Mouse (Mus musculus) limb, embryonic 10.5 days (tissue): ENCODE measurements at regions not wholly inside any gene's neighbourhood (a gene's known extent, or its start where the extent isn't known, plus 50 kb on each side); places are given as distances from the start of the nearest gene placed in this dataset.
A peak's percentile ranks its signal among the peaks of the same experiment; 100 is the strongest.

Experiments used
- DNase-seq: peaks from one replicate; pipeline ENCODE4 v3.0.0-alpha.2; 2017; ENCODE audit warnings: low spot score
- H3K27ac ChIP-seq: fragments of 300-500 bp; sonication (generic); 2 replicates; pipeline ENCODE4 v1.5.1; 2016; ENCODE audit warnings: mild to moderate bottlenecking
- H3K27me3 ChIP-seq: fragments of 300-500 bp; sonication (generic); 2 replicates; pipeline ENCODE4 v1.6.1; 2016; ENCODE audit warnings: low read depth, mild to moderate bottlenecking; ENCODE audit not compliant: poor library complexity, severe bottlenecking
- H3K36me3 ChIP-seq: fragments of 300-500 bp; sonication (generic); 2 replicates; pipeline ENCODE4 v1.6.1; 2016; ENCODE audit warnings: mild to moderate bottlenecking, moderate library complexity
- H3K4me1 ChIP-seq: fragments of 300-500 bp; sonication (generic); 2 replicates; pipeline ENCODE4 v1.6.1; 2016
- H3K4me3 ChIP-seq: fragments of 300-500 bp; sonication (generic); 2 replicates; pipeline ENCODE4 v1.5.1; 2016; ENCODE audit warnings: mild to moderate bottlenecking, moderate library complexity
- H3K9me3 ChIP-seq: fragments of 300-500 bp; sonication (generic); replicated peaks from 2 replicates; pipeline ENCODE4 v1.6.1; 2016; ENCODE audit warnings: mild to moderate bottlenecking
- WGBS: fragments of 180-500 bp; shearing (Covaris S2); methylation state at CpG from one replicate; pipeline ENCODE4 v1.1.7; 2016; 5-methylcytosine and 5-hydroxymethylcytosine counted together

- no peak for DNase-seq
- no peaks in the 10 kb centered on the region for H3K9me3 ChIP-seq
- no peak overlapping the region for H3K27ac ChIP-seq
- no peaks in the 10 kb centered on the region for H3K4me1 ChIP-seq
- no peaks in the 10 kb centered on the region for H3K36me3 ChIP-seq
- H3K27me3 ChIP-seq = no peaks in the 10 kb centered on the region
- no peak overlapping the region for H3K4me3 ChIP-seq
- WGBS = 72% methylated on average over 9 of the region's 9 CpGs
Observed at GRCm38 (mm10) chr1:92744528-92745241, 86.8 kb upstream of the Gpc1 start.

GRCm38 (mm10) chr1:92742881-92743621, 88.4 kb upstream of the Gpc1 start:
- no peak for DNase-seq
- H3K36me3 ChIP-seq = no peaks in the 10 kb centered on the region
- H3K4me3 ChIP-seq = no peak overlapping the region
- no peaks in the 10 kb centered on the region for H3K9me3 ChIP-seq
- H3K27ac ChIP-seq = no peak overlapping the region
- 80% methylated on average over 4 of the region's 4 CpGs for WGBS
- peaks cover 11% of the 10 kb centered on the region; the same call in 1 of the 2 replicates for H3K27me3 ChIP-seq
- no peaks in the 10 kb centered on the region; the same call in 1 of the 2 replicates for H3K4me1 ChIP-seq

GRCm38 (mm10) chr1:92742300-92742699, 89.1 kb upstream of the Gpc1 start:
- Histone ChIP-seq H3K27me3 (peaks cover 11% of the 10 kb centered on the region; the same call in 1 of the 2 replicates), H3K4me3 (no peak overlapping the region), H3K9me3 (no peaks in the 10 kb centered on the region), H3K36me3 (no peaks in the 10 kb centered on the region), H3K27ac (no peak overlapping the region), H3K4me1 (peaks cover 7% of the 10 kb centered on the region; the same call in 1 of the 2 replicates)
- WGBS = 88% methylated on average over 6 of the region's 6 CpGs
- DNase-seq = no peak

- Histone ChIP-seq H3K4me3 (no peak overlapping the region), H3K36me3 (no peaks in the 10 kb centered on the region), H3K27ac (no peak overlapping the region), H3K27me3 (peaks cover 11% of the 10 kb centered on the region; the same call in 1 of the 2 replicates), H3K9me3 (no peaks in the 10 kb centered on the region), H3K4me1 (peaks cover 15% of the 10 kb centered on the region)
- WGBS = 90% methylated on average over 5 of the region's 5 CpGs
- DNase-seq = no peak
Observed at GRCm38 (mm10) chr1:92741047-92741446, 90.4 kb upstream of the Gpc1 start.

- Histone ChIP-seq H3K9me3 (no peaks in the 10 kb centered on the region), H3K27ac (no peak overlapping the region), H3K4me1 (peaks cover 16% of the 10 kb centered on the region), H3K36me3 (no peaks in the 10 kb centered on the region), H3K4me3 (no peak overlapping the region), H3K27me3 (peaks cover 11% of the 10 kb centered on the region; the same call in 1 of the 2 replicates)
- no peak for DNase-seq
- 33% methylated on average over 11 of the region's 11 CpGs for WGBS
Observed at GRCm38 (mm10) chr1:92737600-92738197, 89.1 kb upstream of the Otos start.

- Histone ChIP-seq H3K9me3 (no peaks in the 10 kb centered on the region), H3K27me3 (peaks cover 11% of the 10 kb centered on the region; the same call in 1 of the 2 replicates), H3K27ac (peak overlapping the region; percentile 34), H3K4me3 (no peak overlapping the region), H3K4me1 (peaks cover 16% of the 10 kb centered on the region), H3K36me3 (no peaks in the 10 kb centered on the region)
- no peak for DNase-seq
- 56% methylated on average over 7 of the region's 7 CpGs for WGBS
Observed at GRCm38 (mm10) chr1:92736411-92736810, 87.8 kb upstream of the Otos start.

GRCm38 (mm10) chr1:92733732-92734131, 85.1 kb upstream of the Otos start:
- no peaks in the 10 kb centered on the region for H3K9me3 ChIP-seq
- no peak for DNase-seq
- H3K27me3 ChIP-seq = peaks cover 5% of the 10 kb centered on the region; the same call in 1 of the 2 replicates
- H3K4me1 ChIP-seq = peaks cover 16% of the 10 kb centered on the region
- H3K27ac ChIP-seq = no peak overlapping the region
- WGBS = 80% methylated on average over 8 of the region's 8 CpGs
- H3K4me3 ChIP-seq = no peak overlapping the region
- H3K36me3 ChIP-seq = no peaks in the 10 kb centered on the region

GRCm38 (mm10) chr1:92731353-92732282, 83.0 kb upstream of the Otos start:
- no peak overlapping the region for H3K4me3 ChIP-seq
- no peak for DNase-seq

GRCm38 (mm10) chr1:92730576-92730975, 81.9 kb upstream of the Otos start:
- H3K27me3 ChIP-seq = no peaks in the 10 kb centered on the region

More at GRCm38 (mm10) chr1:92731353-92732282, 83.0 kb upstream of the Otos start:
- Histone ChIP-seq H3K36me3 (no peaks in the 10 kb centered on the region), H3K4me1 (peaks cover 7% of the 10 kb centered on the region), H3K27me3 (no peaks in the 10 kb centered on the region), H3K9me3 (no peaks in the 10 kb centered on the region), H3K27ac (no peak overlapping the region)
- 81% methylated on average over 11 of the region's 11 CpGs for WGBS

GRCm38 (mm10) chr1:92727961-92728360, 79.3 kb upstream of the Otos start:
- WGBS = 78% methylated on average over 4 of the region's 4 CpGs
- Histone ChIP-seq H3K27ac (no peak overlapping the region), H3K9me3 (no peaks in the 10 kb centered on the region), H3K36me3 (no peaks in the 10 kb centered on the region), H3K27me3 (no peaks in the 10 kb centered on the region), H3K4me1 (no peaks in the 10 kb centered on the region), H3K4me3 (no peak overlapping the region)
- no peak for DNase-seq

More at GRCm38 (mm10) chr1:92730576-92730975, 81.9 kb upstream of the Otos start:
- Histone ChIP-seq H3K4me3 (no peak overlapping the region), H3K4me1 (no peaks in the 10 kb centered on the region), H3K27ac (no peak overlapping the region), H3K36me3 (no peaks in the 10 kb centered on the region), H3K9me3 (no peaks in the 10 kb centered on the region)
- 85% methylated on average over 6 of the region's 6 CpGs for WGBS
- no peak for DNase-seq

GRCm38 (mm10) chr1:92727371-92727770, 78.7 kb upstream of the Otos start:
- Histone ChIP-seq H3K4me1 (no peaks in the 10 kb centered on the region), H3K27me3 (no peaks in the 10 kb centered on the region), H3K4me3 (no peak overlapping the region), H3K9me3 (no peaks in the 10 kb centered on the region), H3K36me3 (no peaks in the 10 kb centered on the region), H3K27ac (no peak overlapping the region)
- DNase-seq = no peak
- WGBS = 74% methylated on average over 6 of the region's 6 CpGs

GRCm38 (mm10) chr1:92726341-92726740, 77.7 kb upstream of the Otos start:
- H3K4me3 ChIP-seq = no peak overlapping the region
- H3K27me3 ChIP-seq = no peaks in the 10 kb centered on the region
- H3K4me1 ChIP-seq = no peaks in the 10 kb centered on the region
- DNase-seq = no peak
- H3K9me3 ChIP-seq = no peaks in the 10 kb centered on the region
- H3K36me3 ChIP-seq = no peaks in the 10 kb centered on the region
- WGBS = 90% methylated on average over 6 of the region's 6 CpGs
- H3K27ac ChIP-seq = no peak overlapping the region
